Mouse (Mus musculus) ES-CJ7 (cell line): Measurements from ENCODE around the gene Megf11.

ENCODE experiments used
- DNase-seq: peaks from one replicate; pipeline ENCODE4 v3.0.0; 2011; ENCODE audit warnings: low read depth, low spot score

Gene Megf11

DNA sequence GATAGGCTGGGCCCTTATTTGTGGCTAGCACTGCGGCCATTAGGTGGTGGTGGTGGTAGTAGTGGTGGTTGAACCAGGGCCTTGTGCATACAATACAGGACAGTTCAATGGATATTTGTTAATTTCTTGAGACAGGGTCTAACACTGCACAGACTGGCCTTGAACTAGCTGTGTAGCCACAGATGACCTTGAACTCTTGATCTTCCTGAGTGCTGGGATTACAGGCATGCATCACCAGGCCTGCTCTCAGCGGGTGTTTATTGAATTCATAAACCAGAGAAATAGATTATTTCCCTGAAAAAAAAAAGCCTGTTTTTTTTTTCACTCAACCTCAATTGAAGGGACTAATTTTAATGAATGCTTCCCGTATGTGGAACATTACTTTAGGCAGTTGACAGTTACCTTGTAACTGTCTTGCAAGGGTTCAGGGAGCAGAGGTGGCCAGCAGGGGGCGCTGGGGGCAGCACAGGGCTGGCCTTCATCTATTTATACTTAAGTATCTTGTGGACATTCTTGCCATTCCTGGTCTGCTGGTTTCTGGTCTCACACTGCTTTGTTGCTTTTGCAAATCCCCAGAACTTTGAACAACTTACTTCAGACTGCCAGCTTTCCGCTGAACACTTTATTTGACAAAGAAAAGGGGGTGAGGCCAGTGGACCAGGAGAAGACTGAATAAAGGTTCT lies 8.6 kb downstream of the Megf11 start:
- DNase-seq = peak; percentile 85

DNA sequence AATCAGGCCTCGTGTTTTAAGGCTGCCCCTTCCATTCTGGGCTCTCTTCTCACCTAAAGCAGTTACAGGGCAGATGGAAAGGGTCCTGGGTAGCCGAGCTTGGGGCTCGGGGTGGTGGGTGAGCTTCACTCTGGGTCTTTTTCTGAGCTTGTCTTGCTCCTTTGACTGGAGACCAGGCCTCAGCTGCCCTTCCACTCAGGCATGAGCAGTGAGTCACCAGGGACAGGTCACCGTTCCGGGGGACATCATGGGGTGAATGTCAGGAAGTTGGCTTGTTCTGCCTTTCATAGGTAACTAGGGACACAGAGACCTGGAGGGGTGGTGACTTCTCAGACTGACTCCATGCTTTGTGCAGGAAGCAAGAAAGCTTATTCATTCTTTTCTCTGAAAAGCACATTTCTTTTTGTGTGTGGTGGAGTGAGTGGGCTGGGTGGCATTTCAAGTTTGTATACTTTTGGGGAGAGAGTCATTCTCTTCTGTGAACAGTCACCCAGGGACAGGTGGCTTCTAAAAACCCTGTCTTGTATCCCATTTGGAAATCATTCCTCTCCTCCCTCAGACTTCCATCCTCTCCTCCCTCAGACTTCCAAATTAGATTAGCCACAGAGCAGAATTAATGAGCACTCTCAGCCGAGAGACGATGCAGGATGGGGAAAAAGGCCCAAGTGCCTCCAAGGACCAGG lies 10.0 kb downstream of the Megf11 start:
- DNase-seq = no peak

DNA sequence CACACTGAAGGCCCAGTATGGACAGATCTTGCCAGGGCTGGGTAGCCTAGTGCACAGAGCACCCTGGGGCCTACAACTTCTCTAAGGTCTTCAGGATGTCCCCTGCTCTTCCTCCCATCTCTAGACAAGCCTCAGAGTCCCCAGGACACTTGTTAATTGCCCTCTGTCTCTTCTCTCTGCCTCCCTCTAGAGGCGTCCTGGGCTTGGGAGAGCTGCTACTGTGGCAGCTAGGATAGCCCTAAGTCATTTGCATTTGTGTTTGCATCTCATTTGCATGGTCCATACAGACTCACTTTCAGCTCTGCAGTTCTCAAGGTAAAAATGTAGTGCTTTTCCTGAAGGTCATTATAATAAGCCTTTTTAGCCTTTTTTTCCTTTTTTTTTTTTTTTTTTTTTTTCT lies 11.7 kb downstream of the Megf11 start:
- no peak for DNase-seq

DNA sequence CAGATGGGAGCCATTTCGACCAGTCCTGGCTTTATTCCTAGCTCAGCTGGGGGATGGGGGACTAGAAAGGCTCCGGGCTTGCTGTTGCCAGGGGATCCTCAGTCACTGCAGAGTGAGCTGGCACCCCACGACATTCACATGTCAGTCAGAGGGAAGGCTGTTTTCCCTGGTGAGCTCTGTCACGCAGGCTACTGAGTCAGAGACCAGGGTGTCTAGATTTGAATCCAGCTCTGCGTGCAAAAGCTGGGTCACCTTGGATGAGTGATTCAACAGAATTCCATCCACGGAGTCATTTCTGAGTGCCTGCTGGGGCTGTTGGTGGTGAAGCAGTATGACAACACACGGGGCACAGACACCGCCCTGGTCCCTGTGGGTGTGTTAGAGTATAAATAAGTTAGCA lies 13.7 kb downstream of the Megf11 start:
- DNase-seq = no peak

DNA sequence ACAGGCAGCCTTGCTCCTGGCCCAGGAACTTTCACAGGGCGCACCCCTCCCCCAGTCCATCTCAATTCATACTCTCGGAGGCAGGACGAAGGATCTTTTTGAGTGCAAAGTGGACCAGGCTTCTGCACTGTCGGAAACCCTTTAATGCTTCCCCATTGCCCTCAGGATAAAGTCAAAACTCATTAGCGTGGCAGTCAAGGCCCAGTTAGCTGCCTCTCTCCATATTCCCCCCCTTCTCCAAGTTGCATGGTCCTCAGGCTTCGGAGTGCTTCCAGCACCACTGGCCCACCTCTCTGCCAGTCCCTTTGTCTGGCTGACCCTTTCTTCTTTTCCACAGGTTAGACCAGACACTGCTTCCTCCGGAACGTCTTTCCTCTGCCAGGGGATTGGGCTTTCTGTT lies 16.7 kb downstream of the Megf11 start:
- DNase-seq = no peak

DNA sequence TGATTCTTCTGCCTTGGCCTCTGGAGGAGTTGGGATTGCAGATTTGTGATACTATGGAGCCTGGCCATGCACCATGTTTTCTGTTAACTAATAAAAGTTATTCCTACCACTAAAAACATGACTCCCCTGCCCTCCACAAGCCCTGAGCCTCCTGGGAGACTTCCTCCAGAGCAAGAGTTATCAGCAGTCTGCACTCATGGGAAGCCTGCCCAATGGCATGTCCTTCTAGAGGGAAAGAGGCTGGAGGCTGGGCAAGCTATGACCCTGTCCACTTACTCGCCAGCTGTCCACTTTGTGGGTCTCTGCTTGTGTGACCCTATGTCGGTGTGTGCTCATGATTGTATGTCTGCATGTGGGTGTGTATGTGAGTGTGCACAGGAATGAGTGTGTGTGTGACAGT lies 21.4 kb downstream of the Megf11 start:
- no peak for DNase-seq

DNA sequence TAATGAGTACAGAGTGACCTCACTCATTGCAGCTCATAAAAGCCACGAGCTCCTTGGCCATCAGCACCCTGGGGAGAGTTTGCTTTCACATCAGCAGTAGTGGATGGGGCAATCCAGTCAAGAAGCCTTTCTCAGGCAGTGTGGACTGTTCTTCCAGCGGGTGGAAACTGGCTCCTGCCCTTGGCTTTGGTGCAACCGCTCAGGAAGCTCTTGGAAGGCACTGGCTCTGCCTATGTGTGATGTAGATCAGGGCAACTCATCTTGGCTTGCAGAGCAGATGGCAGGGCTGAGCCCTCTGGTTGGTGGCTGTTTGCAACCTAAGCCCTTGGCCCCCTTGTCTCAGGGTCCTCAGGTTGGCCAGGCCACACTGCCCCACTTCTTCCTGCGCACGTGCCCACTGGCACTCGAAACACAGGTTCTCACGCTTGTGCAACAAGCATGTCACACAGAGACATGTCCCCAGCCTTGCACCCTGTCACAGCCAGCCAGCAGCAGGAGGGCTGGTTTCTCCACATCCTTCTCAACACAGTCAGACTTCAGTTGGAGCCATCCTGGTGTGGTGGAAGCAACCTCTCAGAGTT lies 22.1 kb downstream of the Megf11 start:
- DNase-seq = no peak

DNA sequence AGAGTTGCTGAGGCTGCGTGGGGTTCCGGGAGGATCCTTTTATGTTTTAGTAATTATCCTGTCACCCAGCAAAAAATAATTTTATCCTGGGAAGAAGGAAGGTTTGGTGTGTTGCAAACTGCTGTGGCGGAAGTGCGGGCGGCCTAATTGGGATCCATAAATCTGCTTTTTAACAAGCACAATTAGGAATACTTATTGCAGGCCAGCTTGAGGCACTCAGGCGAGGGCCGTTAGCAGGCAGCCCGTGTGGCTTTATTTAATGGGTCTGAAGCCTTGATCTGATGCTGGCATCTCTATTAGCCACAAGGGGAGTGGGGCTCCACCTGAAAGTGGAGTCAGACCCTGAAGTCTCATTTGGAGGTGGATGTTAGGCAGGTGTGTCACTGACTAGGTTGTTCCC lies 23.4 kb downstream of the Megf11 start:
- no peak for DNase-seq

DNA sequence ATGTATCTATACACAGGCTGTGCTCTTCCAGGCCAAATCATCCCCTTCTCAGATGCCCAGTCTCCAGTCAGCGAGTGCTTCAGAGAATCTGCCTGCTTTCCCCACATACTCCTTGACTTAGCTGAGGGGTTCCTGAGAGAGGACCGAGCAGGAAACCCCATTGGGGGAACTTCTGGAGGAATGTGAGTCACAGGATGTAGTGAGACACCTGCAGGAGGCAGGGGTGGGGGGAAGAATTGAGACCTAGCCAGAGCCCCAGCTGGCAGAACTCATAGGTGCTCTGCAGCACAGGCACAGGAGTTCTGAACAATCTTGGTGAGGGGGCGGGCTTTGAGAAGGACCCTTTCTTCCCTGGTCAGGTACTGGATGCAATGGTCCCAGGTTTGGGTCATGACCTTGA lies 35.0 kb downstream of the Megf11 start:
- no peak for DNase-seq

DNA sequence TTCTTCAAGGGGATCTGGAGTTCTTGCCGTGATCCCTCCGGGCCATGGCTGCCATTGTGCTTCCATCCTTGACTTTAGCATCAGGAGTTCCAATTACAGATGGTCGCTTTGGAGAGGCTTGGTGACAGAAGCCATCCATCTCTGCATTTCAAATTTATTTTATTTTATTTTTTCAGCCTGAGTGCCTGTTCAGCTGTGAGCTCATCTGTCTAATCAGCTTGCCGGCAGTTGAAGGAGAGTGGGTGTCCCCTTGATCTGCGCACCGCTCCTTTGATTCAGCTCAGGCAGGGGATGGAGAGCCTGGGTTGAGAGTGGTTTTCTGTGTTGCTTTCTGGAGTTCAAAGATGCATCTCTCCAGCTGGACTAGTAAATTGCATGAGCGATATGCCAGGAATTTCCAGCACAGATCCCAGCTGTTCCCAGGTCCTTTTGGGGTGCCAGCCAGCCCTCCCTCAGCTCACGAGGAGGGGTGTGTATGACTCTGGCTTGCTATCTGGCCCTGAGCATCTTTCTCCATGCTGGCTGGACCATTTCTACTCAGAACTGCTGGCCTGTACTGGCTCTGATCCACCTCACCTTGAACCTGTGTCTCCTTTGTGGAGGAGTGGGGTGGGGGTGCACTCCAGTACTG lies 36.7 kb downstream of the Megf11 start:
- no peak for DNase-seq

DNA sequence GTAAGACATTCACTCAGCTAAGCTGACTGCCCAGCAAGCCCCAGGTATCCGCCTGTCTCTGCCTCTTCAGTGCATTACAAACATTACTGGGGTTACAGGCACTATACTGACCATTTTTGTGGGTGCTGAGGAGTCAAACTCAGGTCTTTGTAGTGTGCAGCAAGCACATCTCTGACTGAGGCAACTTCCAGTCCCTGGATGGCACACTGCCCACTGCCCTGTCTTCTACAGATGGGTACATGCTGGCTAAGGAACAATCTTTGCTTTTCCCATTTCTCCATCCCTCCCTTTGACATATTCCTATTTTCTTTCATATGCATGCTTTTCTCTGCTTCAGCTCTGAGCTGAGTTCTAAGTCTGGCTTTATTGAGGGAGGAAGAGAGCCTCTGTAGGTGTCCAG lies 38.5 kb downstream of the Megf11 start:
- no peak for DNase-seq

DNA sequence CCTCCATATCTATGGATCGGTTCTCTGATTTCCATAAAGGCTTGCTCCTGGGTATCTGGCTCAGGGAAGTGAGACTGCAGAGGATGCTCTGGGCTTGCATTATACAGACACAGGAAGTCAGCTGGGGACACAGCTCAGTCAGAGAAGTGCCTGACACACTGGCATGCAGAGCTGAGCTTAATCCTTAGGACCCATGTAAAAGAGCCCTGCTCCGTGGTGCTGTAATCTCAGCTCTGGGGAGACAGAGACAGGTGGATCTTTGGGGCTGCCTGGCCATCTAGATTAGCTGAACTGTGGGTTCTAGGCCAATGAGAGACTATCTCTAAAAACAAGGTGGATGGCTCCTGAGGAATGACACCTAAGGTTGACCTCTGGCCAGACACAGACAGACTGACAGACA lies 50.7 kb downstream of the Megf11 start:
- no peak for DNase-seq

DNA sequence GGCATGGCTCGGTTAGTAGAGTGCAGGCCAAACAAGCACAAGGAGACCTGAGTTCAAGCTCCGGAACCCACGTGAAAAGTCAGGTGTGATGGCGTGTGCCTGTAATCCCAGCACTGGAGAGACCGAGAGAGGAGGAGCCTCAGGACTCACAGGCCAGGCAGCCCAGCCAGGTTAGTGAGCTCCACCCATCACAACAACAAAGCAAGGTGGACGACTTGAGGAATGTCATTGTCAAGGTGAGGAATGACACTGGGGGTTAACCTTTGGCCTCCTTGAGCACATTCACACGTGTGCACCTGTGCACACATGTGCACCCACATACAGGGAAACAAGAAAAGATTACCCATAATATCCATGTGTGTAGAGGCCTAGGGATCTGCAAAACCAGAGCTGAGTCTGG lies 54.7 kb downstream of the Megf11 start:
- DNase-seq = peak; percentile 35

DNA sequence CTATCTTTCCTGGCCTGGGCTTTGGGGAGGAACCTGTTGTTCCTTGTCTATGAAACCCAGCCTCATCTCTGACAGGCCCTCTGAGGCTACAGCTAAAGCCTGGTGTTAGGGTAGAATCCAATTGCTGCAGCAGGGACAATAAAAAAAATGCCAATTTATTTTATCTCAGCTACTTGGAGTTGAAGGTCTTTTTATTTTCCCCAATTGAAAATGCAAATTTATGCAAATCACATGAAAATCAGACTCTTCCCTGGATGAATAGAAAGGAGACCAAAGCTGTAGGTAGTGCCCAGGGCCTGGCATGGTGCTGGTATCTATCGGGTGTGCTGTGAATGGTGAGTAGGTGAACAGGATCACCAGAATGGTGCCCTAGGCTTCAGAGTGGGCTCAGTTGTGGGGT lies 60.6 kb downstream of the Megf11 start:
- no peak for DNase-seq

DNA sequence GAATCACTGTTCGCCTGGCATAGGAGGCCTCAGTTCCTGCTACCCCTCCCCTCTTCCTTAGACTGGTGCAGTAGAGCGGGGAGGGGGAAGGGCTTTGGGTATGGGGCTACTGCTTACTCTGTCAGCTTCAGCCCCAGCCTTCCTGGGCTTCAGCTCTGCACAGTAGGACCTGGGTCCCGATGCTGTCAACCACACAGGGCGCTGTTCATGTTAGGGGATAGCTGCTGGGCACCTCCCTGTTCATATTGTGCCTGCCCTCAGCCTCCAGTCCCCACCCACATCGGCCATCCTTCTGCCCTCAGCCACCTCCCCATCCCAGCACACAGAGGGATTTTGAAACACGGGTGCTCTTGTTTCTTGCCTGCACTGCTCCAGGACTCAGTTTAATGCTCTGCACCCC lies 61.6 kb downstream of the Megf11 start:
- no peak for DNase-seq

DNA sequence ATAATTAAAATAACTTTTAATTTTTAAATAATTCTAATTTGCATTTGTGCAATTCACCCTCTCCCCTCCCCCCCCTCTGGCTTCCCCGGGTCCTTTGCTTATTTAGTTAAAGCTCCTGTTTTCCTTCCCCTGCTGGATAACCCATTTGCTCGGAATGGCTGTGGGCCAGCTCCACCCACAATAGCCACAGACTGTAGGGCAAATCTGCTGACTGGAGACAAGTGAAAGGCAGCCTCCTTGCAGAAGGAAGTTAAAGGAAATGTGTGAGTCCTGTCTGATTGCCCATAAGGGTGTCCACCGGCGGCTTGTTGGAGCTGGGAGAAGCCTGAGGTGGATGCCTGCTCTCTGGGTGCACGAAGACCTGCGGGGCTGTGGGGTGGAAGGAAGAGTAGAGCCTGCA lies 62.1 kb downstream of the Megf11 start:
- DNase-seq = no peak

DNA sequence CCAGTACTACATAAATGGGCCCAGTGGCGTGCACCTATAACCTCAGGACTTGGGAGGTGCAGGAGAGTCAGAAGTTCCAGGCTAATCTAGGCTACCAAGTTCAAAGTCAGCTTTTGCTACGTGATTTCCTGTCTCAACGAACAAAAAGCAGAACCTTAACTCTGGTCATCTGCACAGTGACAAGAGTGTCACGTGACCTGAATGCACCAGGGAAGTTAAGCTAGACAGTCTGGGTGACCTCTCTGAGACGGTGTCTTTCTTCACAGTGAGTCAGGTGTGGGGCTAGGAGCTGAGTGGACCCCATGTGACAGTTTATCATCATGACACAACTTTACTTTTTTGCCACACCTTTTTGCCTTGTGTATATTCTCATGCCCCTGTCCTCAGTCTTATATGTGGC lies 67.3 kb downstream of the Megf11 start:
- no peak for DNase-seq

DNA sequence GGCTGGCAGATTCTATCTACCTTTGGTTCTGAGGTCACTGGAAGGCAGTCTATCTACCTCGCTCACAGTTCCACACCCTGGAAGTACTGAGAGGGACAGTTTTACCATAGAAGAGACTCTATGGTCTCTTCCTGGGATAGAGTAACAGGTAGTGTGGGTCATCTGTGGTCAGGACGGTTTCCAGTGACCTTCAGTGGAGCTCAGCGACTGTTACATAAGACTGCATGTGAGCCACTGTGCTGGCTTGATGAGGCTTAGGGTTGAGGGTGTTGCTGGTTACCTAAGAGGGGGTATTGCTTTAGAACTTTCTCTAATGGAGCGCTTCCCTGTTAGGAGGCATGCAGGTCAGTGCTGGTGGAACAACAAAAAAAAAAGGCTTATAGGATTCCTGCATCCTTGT lies 68.8 kb downstream of the Megf11 start:
- DNase-seq = no peak

DNA sequence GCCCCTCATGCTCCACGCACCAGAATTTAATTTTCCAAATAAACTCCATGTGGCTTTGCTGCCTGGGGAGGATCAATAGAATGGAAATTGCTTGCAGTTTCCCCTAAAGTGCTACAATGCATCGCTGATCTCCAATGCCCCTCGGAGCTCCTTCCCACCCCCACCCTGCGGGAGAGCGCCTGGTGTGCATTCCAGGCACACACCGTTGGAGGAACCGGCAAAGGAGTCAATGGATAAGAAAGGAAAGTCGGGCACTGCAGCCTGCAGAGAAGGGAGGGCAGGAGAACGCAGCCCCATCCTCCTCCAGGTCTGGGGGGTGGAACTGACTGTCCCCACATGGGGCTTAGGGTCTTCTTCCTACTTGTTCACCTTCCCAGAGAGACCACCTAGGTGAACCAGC lies 70.5 kb downstream of the Megf11 start:
- no peak for DNase-seq

DNA sequence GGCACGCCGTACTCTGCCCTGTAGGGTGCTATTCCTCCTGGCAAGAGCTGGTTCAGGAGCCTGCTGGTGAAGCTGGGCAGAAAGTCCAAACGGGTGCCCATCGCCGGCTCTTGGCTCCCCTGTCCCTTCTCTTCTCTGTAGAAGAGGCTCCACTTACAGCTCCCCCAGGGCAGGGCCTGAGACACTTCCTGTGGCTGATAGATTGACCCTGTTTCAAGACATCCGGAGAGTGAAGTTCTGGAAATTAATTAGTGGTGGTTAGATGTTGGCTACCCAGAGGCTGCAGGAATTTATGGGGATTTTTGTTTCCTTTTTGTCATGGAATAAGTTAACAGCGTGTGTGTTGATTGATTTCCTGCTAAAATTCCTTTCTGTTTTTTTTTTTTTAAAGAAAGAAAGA lies 72.2 kb downstream of the Megf11 start:
- no peak for DNase-seq

DNA sequence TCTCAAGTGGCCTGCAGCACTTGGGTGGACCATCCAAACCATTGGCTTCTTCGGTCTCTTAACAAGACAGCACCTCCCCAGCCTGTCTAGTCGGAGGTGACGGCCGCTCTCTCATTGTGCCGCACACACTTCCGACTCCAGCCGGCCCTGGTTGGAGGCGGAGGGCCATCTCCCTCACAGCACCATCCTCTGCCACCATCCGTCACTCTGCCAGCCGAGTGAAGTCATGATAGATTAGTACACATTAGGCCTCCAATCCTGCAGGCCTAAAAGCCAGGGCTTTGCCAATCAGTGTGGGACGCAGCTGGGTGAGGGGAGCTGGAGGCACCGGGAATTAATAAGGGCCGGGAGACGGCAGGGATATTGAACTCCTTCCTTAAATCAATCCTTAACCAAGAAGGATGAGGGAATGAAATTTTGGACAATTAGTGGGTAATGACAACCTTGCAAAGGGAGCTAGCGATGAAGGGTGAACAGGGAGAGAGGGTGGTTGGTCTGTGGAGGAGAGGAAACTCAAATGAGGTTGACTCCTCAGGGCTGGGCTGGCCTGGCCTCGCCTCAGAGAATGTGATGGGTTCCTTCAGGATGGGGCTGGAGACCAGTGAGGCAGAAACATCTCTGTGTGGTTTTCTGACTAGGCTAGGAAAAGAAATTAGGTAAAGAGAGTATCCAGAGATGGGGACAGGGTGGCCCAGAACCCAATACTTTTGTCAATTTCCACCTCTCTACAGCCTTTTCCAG lies 76.3 kb downstream of the Megf11 start:
- no peak for DNase-seq

DNA sequence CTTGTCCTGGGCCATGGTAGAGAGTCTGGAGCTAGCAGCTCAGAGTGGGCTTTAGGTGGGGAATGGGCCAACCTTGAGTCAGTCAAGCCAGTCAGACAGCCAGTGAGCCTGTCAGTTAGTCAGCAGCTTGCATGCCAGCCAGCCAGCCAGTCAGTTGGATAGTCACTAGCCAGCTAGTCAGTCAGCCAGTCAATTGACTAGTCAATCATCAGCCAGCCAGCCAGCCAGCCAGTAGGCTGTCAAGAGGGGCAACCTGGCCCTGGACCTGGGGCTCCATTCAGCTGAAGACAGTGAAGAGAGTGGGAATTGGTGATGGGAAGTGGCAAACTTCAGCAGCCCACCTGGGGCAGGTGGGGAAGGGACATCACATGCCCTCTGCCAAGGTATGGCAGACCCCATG lies 77.4 kb downstream of the Megf11 start:
- DNase-seq = no peak
